Mouse (Mus musculus): ENCODE data around the gene Ntrk3. TPM values are rescaled to one million over a fixed set of nuclear protein-coding genes. Genes with fewer than 3 reads are reported as not detected.

Ntrk3 gene
- polyA plus RNA-seq, 1 experiment from 2014 or later, result 2.2 TPM

DNA sequence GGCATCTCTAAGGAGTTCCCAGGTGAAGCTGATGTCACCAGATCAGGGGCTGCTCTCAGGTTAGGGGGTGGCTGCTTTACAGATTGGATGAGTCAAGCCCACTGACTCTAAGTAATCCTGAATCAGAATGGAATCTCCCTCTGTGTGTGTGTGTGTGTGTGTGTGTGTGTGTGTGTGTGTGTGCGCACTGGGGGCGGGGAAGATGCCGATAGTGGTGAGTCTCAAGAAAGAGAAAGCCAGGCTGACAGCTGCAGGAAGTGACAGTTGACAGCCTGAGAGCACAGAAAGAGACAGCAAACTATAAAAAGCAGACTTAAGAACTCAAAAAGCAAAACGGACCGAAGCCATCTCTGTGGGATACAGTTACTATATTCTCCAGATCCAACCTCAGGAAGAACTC lies 18.7 kb downstream of the Ntrk3 start:
- H3K27ac ChIP-seq (replicated peaks), result peak overlapping the region; percentile 80; the same call in 1 of the 2 replicates
- no peak for DNase-seq (ENCODE audit: low spot score)

DNA sequence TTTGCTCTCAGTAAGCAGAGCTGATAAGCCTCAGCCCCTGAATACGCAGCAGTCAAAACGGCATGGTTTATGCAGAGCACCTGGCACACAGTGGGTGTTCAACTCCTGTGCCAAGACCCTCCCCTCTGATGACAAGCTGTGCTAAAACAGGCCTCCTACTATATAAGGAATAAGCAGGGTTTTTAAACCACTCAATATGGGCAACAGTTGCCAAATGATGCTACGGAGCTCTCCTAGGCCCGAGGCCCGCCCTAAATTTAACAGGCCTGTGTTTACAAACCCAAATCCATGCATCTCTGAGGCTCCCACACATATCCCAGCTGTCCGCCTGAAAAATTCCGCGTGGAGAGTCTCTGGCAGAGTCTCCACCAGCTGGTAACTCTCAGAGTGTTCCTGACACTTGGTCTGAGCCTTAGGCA lies 19.6 kb downstream of the Ntrk3 start:
- Histone ChIP-seq H3K36me3 (ENCODE audit: control insufficient read depth, insufficient read depth, low read length) (no peaks in the 10 kb centered on the region), H3K27ac (replicated peaks) (peak overlapping the region; percentile 80), H3K9me3 (ENCODE audit: control insufficient read depth, low read length) (no peaks in the 10 kb centered on the region), H3K27me3 (ENCODE audit: control insufficient read depth, insufficient read depth, low read length) (no peaks in the 10 kb centered on the region), H3K4me2 (replicated peaks; ENCODE audit: low read depth) (no peak overlapping the region), H3K4me3 (ENCODE audit: low read depth, low read length) (no peak overlapping the region), H3K4me1 (replicated peaks; ENCODE audit: control insufficient read depth, insufficient read depth) (no peaks in the 10 kb centered on the region), H3K9ac (ENCODE audit: low read length) (no peak overlapping the region)
- DNase-seq (ENCODE audit: low spot score) (peak; percentile 19), ATAC-seq (ENCODE audit: low FRiP score, low TSS enrichment) (peak; percentile 86)
- no peak for TF ChIP-seq CTCF (IDR thresholded peaks at IDR 0.05; ENCODE audit: low read depth)
- TF ChIP-seq EP300 (optimal IDR thresholded peaks at IDR 0.05), result peak; percentile 68
- 40% methylated on average over 8 of the region's 8 CpGs for WGBS

More for the DNA sequence above, 18.7 kb downstream of the Ntrk3 start:
- ATAC-seq (ENCODE audit: low FRiP score, low TSS enrichment), result no peak
- H3K4me1 ChIP-seq (replicated peaks; ENCODE audit: control insufficient read depth, insufficient read depth), result no peaks in the 10 kb centered on the region
- H3K27me3 ChIP-seq (ENCODE audit: control insufficient read depth, insufficient read depth, low read length), result no peaks in the 10 kb centered on the region
- no peak overlapping the region for H3K9ac ChIP-seq (ENCODE audit: low read length)
- 63% methylated on average over 5 of the region's 5 CpGs for whole genome bisulfite sequencing
- TF ChIP-seq CTCF (IDR thresholded peaks at IDR 0.05; ENCODE audit: low read depth) (no peak), EP300 (optimal IDR thresholded peaks at IDR 0.05) (no peak)
- no peak overlapping the region for H3K4me2 ChIP-seq (replicated peaks; ENCODE audit: low read depth)
- H3K36me3 ChIP-seq (ENCODE audit: control insufficient read depth, insufficient read depth, low read length), result no peaks in the 10 kb centered on the region
- no peaks in the 10 kb centered on the region for H3K9me3 ChIP-seq (ENCODE audit: control insufficient read depth, low read length)
- H3K4me3 ChIP-seq (ENCODE audit: low read depth, low read length), result no peak overlapping the region

DNA sequence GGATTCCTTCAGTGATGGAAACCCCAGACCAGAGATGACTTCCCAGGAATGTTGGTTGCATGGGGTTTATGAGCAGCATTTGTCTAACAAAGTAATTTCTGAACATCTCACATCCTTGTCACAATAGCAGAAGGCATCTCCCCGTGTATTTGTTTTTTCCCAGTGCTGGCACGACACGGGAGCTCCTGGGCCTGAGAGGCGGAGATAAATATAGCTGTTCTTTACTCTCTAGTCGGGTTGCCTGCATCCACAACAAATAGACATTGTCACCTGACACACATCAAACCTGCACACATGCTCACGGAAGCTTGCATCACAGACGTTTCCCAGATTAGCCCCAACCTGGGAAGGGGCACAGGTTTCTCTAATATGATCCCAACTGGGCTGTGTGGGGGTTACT lies 30.1 kb downstream of the Ntrk3 start:
- Histone ChIP-seq H3K4me3 (ENCODE audit: low read depth, low read length) (no peak overlapping the region), H3K36me3 (ENCODE audit: control insufficient read depth, insufficient read depth, low read length) (no peaks in the 10 kb centered on the region), H3K4me1 (replicated peaks; ENCODE audit: control insufficient read depth, insufficient read depth) (no peaks in the 10 kb centered on the region), H3K27me3 (ENCODE audit: control insufficient read depth, insufficient read depth, low read length) (no peaks in the 10 kb centered on the region), H3K9ac (ENCODE audit: low read length) (no peak overlapping the region), H3K27ac (replicated peaks) (no peak overlapping the region), H3K4me2 (replicated peaks; ENCODE audit: low read depth) (no peak overlapping the region), H3K9me3 (ENCODE audit: control insufficient read depth, low read length) (no peaks in the 10 kb centered on the region)
- WGBS, result 66% methylated on average over 7 of the region's 7 CpGs
- ATAC-seq (ENCODE audit: low FRiP score, low TSS enrichment) (no peak), DNase-seq (ENCODE audit: low spot score) (no peak)
- TF ChIP-seq CTCF (IDR thresholded peaks at IDR 0.05; ENCODE audit: low read depth) (no peak), EP300 (optimal IDR thresholded peaks at IDR 0.05) (no peak)

DNA sequence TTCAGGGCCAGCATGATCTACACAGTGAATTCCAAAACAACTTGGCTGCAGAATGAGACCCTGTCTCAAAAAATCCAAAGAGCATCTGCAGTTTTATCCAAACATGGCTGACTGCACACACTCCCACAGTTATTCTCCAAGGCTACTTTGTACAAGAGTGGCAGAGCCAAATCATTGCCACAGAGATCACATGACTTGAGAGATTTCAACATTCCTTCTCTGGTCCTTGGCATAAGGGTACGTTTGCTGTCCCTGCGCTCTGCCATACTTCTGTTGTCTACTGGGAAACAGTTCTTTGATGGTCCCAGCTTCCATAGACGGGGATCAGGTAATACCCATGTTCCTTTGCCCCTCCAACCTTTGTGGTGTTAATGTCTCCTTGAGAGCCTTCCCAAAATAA lies 30.7 kb downstream of the Ntrk3 start:
- 79% methylated on average over 3 of the region's 3 CpGs for WGBS
- no peak for TF ChIP-seq EP300 (optimal IDR thresholded peaks at IDR 0.05)
- no peak for TF ChIP-seq CTCF (IDR thresholded peaks at IDR 0.05; ENCODE audit: low read depth)
- DNase-seq (ENCODE audit: low spot score), result no peak

DNA sequence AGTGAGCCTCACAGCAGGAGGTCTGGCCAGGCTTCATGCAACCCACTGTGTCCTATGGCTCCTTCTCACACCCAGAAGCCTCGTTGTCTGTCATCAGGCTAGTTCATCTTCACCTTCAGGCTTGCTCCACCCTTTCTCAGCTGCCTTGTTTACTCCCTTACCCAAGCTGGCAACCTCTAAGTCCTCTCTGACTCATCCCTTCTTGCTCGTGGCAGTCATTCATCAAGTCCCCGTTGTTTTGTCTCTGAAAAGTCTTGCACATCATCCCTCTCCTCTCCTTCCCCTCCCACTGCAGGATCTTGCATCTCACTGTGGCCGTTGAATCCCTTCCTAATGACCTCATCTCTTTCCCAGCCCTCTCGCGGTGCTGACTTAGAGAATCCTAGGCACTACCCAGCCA lies 35.1 kb downstream of the Ntrk3 start:
- no peak overlapping the region for H3K9ac ChIP-seq (ENCODE audit: low read length)
- 37% methylated on average over 6 of the region's 6 CpGs for WGBS
- no peaks in the 10 kb centered on the region for H3K27me3 ChIP-seq (ENCODE audit: control insufficient read depth, insufficient read depth, low read length)
- ATAC-seq (ENCODE audit: low FRiP score, low TSS enrichment) (no peak), DNase-seq (ENCODE audit: low spot score) (no peak)
- no peak overlapping the region for H3K27ac ChIP-seq (replicated peaks)
- no peak overlapping the region for H3K4me3 ChIP-seq (ENCODE audit: low read depth, low read length)
- no peaks in the 10 kb centered on the region for H3K36me3 ChIP-seq (ENCODE audit: control insufficient read depth, insufficient read depth, low read length)
- H3K4me2 ChIP-seq (replicated peaks; ENCODE audit: low read depth), result no peak overlapping the region
- H3K9me3 ChIP-seq (ENCODE audit: control insufficient read depth, low read length), result no peaks in the 10 kb centered on the region
- no peaks in the 10 kb centered on the region for H3K4me1 ChIP-seq (replicated peaks; ENCODE audit: control insufficient read depth, insufficient read depth)
- TF ChIP-seq EP300 (optimal IDR thresholded peaks at IDR 0.05) (no peak), CTCF (IDR thresholded peaks at IDR 0.05; ENCODE audit: low read depth) (no peak)

More for the DNA sequence above, 30.7 kb downstream of the Ntrk3 start:
- Histone ChIP-seq H3K27me3 (ENCODE audit: control insufficient read depth, insufficient read depth, low read length) (no peaks in the 10 kb centered on the region), H3K9me3 (ENCODE audit: control insufficient read depth, low read length) (no peaks in the 10 kb centered on the region), H3K36me3 (ENCODE audit: control insufficient read depth, insufficient read depth, low read length) (no peaks in the 10 kb centered on the region), H3K9ac (ENCODE audit: low read length) (no peak overlapping the region), H3K27ac (replicated peaks) (no peak overlapping the region), H3K4me3 (ENCODE audit: low read depth, low read length) (no peak overlapping the region), H3K4me2 (replicated peaks; ENCODE audit: low read depth) (no peak overlapping the region), H3K4me1 (replicated peaks; ENCODE audit: control insufficient read depth, insufficient read depth) (no peaks in the 10 kb centered on the region)
- ATAC-seq (ENCODE audit: low FRiP score, low TSS enrichment), result no peak

DNA sequence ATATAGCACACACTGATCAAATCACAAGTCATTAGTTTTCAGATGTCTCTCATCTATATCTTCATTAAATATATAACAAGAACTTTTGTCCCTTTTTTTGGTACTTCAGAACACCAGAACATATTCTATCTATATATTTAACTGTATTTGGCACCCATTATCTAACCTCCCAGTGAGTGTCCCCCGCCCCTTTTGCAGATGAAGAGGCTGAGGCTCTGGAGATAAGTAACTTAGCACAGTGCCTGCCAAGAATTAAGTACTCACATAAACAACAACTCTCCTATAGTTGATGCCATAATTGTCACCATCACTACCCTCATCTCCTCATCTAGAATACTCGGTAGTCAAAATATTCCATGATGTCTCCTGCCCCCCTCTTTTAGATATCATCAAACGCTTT lies 42.6 kb downstream of the Ntrk3 start:
- Histone ChIP-seq H3K4me2 (replicated peaks; ENCODE audit: low read depth) (no peak overlapping the region), H3K27ac (replicated peaks) (no peak overlapping the region), H3K36me3 (ENCODE audit: control insufficient read depth, insufficient read depth, low read length) (no peaks in the 10 kb centered on the region), H3K27me3 (ENCODE audit: control insufficient read depth, insufficient read depth, low read length) (no peaks in the 10 kb centered on the region), H3K9me3 (ENCODE audit: control insufficient read depth, low read length) (no peaks in the 10 kb centered on the region), H3K9ac (ENCODE audit: low read length) (no peak overlapping the region), H3K4me1 (replicated peaks; ENCODE audit: control insufficient read depth, insufficient read depth) (no peaks in the 10 kb centered on the region), H3K4me3 (ENCODE audit: low read depth, low read length) (no peak overlapping the region)
- no peak for ATAC-seq (ENCODE audit: low FRiP score, low TSS enrichment)
- TF ChIP-seq EP300 (optimal IDR thresholded peaks at IDR 0.05) (no peak), CTCF (IDR thresholded peaks at IDR 0.05; ENCODE audit: low read depth) (no peak)
- DNase-seq (ENCODE audit: low spot score), result no peak
- 69% methylated on average over 3 of the region's 3 CpGs for WGBS
